Mouse (Mus musculus): ENCODE measurements around the gene Aplf. TPM values are rescaled to one million over a fixed set of nuclear protein-coding genes. Genes with fewer than 3 reads are reported as not detected.

Aplf gene
- total RNA-seq, 1 experiment: 10.4 TPM

GRCm38 (mm10) chr6:87662197-87662596, 9.8 kb downstream of the Aplf start:
- in situ Hi-C loops (cut with MboI; ENCODE audit: low sequenced_read_pairs in 2 of 2, unreplicated experiment in 2 of 2): no loop called here

GRCm38 (mm10) chr6:87661707-87662106, 10.3 kb downstream of the Aplf start:
- DNase-seq (ENCODE audit: low read depth, low spot score): no peak
- Histone ChIP-seq H3K4me1 (ENCODE audit: control insufficient read depth in 2 of 2, insufficient read depth in 2 of 2, low read length in 2 of 2, poor library complexity in 1 of 2) (no peaks in the 10 kb centered on the region), H3K9me3 (ENCODE audit: control insufficient read depth, insufficient read depth, low read depth, low read length) (no peaks in the 10 kb centered on the region), H3K36me3 (ENCODE audit: control insufficient read depth, insufficient read depth, low read length, poor library complexity, severe bottlenecking) (no peaks in the 10 kb centered on the region), H3K27ac (ENCODE audit: insufficient read depth, low read depth, low read length, poor library complexity, severe bottlenecking) (no peak overlapping the region), H3K9ac (ENCODE audit: insufficient read depth, low read depth, low read length, poor library complexity, severe bottlenecking) (no peak overlapping the region), H3K4me3 (ENCODE audit: insufficient read depth in 1 of 2, low read depth in 1 of 2, low read length in 2 of 2, poor library complexity in 1 of 2, severe bottlenecking in 1 of 2) (no peak overlapping the region)
- in situ Hi-C loops (cut with MboI; ENCODE audit: low sequenced_read_pairs in 2 of 2, unreplicated experiment in 2 of 2): no loop called here
- TF ChIP-seq MAFK (IDR thresholded peaks at IDR 0.05; ENCODE audit: insufficient read depth, low read depth, low read length) (no peak), ZC3H11A (IDR thresholded peaks at IDR 0.05; ENCODE audit: borderline replicate concordance, low read depth, low read length) (no peak), CHD2 (IDR thresholded peaks at IDR 0.05; ENCODE audit: low read depth, low read length) (no peak), ZNF384 (IDR thresholded peaks at IDR 0.05; ENCODE audit: low read depth, low read length) (no peak), HCFC1 (IDR thresholded peaks at IDR 0.05; ENCODE audit: borderline replicate concordance, insufficient read depth, low read length) (no peak)

More at GRCm38 (mm10) chr6:87662197-87662596, 9.8 kb downstream of the Aplf start:
- Histone ChIP-seq H3K27ac (ENCODE audit: insufficient read depth, low read depth, low read length, poor library complexity, severe bottlenecking) (no peak overlapping the region), H3K36me3 (ENCODE audit: control insufficient read depth, insufficient read depth, low read length, poor library complexity, severe bottlenecking) (no peaks in the 10 kb centered on the region), H3K9ac (ENCODE audit: insufficient read depth, low read depth, low read length, poor library complexity, severe bottlenecking) (no peak overlapping the region), H3K4me1 (ENCODE audit: control insufficient read depth in 2 of 2, insufficient read depth in 2 of 2, low read length in 2 of 2, poor library complexity in 1 of 2) (no peaks in the 10 kb centered on the region), H3K9me3 (ENCODE audit: control insufficient read depth, insufficient read depth, low read depth, low read length) (no peaks in the 10 kb centered on the region), H3K4me3 (ENCODE audit: insufficient read depth in 1 of 2, low read depth in 1 of 2, low read length in 2 of 2, poor library complexity in 1 of 2, severe bottlenecking in 1 of 2) (no peak overlapping the region)
- DNase-seq (ENCODE audit: low read depth, low spot score): no peak
- no peak for TF ChIP-seq ZNF384 (IDR thresholded peaks at IDR 0.05; ENCODE audit: low read depth, low read length)
- TF ChIP-seq HCFC1 (IDR thresholded peaks at IDR 0.05; ENCODE audit: borderline replicate concordance, insufficient read depth, low read length): no peak
- TF ChIP-seq CHD2 (IDR thresholded peaks at IDR 0.05; ENCODE audit: low read depth, low read length): no peak
- TF ChIP-seq MAFK (IDR thresholded peaks at IDR 0.05; ENCODE audit: insufficient read depth, low read depth, low read length): no peak
- no peak for TF ChIP-seq ZC3H11A (IDR thresholded peaks at IDR 0.05; ENCODE audit: borderline replicate concordance, low read depth, low read length)

GRCm38 (mm10) chr6:87658816-87659215, 13.2 kb downstream of the Aplf start:
- TF ChIP-seq ZC3H11A (IDR thresholded peaks at IDR 0.05; ENCODE audit: borderline replicate concordance, low read depth, low read length) (no peak), CHD2 (IDR thresholded peaks at IDR 0.05; ENCODE audit: low read depth, low read length) (no peak), ZNF384 (IDR thresholded peaks at IDR 0.05; ENCODE audit: low read depth, low read length) (no peak), MAFK (IDR thresholded peaks at IDR 0.05; ENCODE audit: insufficient read depth, low read depth, low read length) (no peak), HCFC1 (IDR thresholded peaks at IDR 0.05; ENCODE audit: borderline replicate concordance, insufficient read depth, low read length) (no peak)

GRCm38 (mm10) chr6:87653904-87654638, 17.9 kb downstream of the Aplf start:
- H3K9ac ChIP-seq (ENCODE audit: insufficient read depth, low read depth, low read length, poor library complexity, severe bottlenecking): no peak overlapping the region
- in situ Hi-C loops (cut with MboI; ENCODE audit: low sequenced_read_pairs in 2 of 2, unreplicated experiment in 2 of 2): no loop called here
- DNase-seq (ENCODE audit: low read depth, low spot score): no peak
- no peaks in the 10 kb centered on the region; the same call in 1 of the 2 replicates for H3K36me3 ChIP-seq (ENCODE audit: control insufficient read depth, insufficient read depth, low read length, poor library complexity, severe bottlenecking)
- H3K9me3 ChIP-seq (ENCODE audit: control insufficient read depth, insufficient read depth, low read depth, low read length): no peaks in the 10 kb centered on the region
- no peak overlapping the region for H3K27ac ChIP-seq (ENCODE audit: insufficient read depth, low read depth, low read length, poor library complexity, severe bottlenecking)
- TF ChIP-seq ZNF384 (IDR thresholded peaks at IDR 0.05; ENCODE audit: low read depth, low read length): no peak
- no peak for TF ChIP-seq CHD2 (IDR thresholded peaks at IDR 0.05; ENCODE audit: low read depth, low read length)
- TF ChIP-seq MAFK (IDR thresholded peaks at IDR 0.05; ENCODE audit: insufficient read depth, low read depth, low read length): no peak
- no peak for TF ChIP-seq ZC3H11A (IDR thresholded peaks at IDR 0.05; ENCODE audit: borderline replicate concordance, low read depth, low read length)
- no peak for TF ChIP-seq HCFC1 (IDR thresholded peaks at IDR 0.05; ENCODE audit: borderline replicate concordance, insufficient read depth, low read length)
- no peak overlapping the region for H3K4me3 ChIP-seq (ENCODE audit: insufficient read depth in 1 of 2, low read depth in 1 of 2, low read length in 2 of 2, poor library complexity in 1 of 2, severe bottlenecking in 1 of 2)
- H3K4me1 ChIP-seq (ENCODE audit: control insufficient read depth in 2 of 2, insufficient read depth in 2 of 2, low read length in 2 of 2, poor library complexity in 1 of 2): no peaks in the 10 kb centered on the region

More at GRCm38 (mm10) chr6:87658816-87659215, 13.2 kb downstream of the Aplf start:
- no peaks in the 10 kb centered on the region for H3K4me1 ChIP-seq (ENCODE audit: control insufficient read depth in 2 of 2, insufficient read depth in 2 of 2, low read length in 2 of 2, poor library complexity in 1 of 2)
- H3K27ac ChIP-seq (ENCODE audit: insufficient read depth, low read depth, low read length, poor library complexity, severe bottlenecking): no peak overlapping the region
- H3K9ac ChIP-seq (ENCODE audit: insufficient read depth, low read depth, low read length, poor library complexity, severe bottlenecking): no peak overlapping the region
- in situ Hi-C loops (cut with MboI; ENCODE audit: low sequenced_read_pairs in 2 of 2, unreplicated experiment in 2 of 2): no loop called here
- no peak for DNase-seq (ENCODE audit: low read depth, low spot score)
- H3K4me3 ChIP-seq (ENCODE audit: insufficient read depth in 1 of 2, low read depth in 1 of 2, low read length in 2 of 2, poor library complexity in 1 of 2, severe bottlenecking in 1 of 2): no peak overlapping the region
- H3K9me3 ChIP-seq (ENCODE audit: control insufficient read depth, insufficient read depth, low read depth, low read length): no peaks in the 10 kb centered on the region
- H3K36me3 ChIP-seq (ENCODE audit: control insufficient read depth, insufficient read depth, low read length, poor library complexity, severe bottlenecking): no peaks in the 10 kb centered on the region
